Mouse (Mus musculus): ENCODE measurements around the gene Nacc1.
A peak's percentile ranks its signal among the peaks of the same experiment; 100 is the strongest.

The Nacc1 gene

GRCm38 (mm10) chr8:84661961-84662571 lies 25.6 kb downstream of the Nacc1 start:
- no peak for DNase-seq

- DNase-seq = peak; percentile 69
Measured at GRCm38 (mm10) chr8:84661458-84661871, 26.2 kb downstream of the Nacc1 start.

GRCm38 (mm10) chr8:84660819-84661457 lies 26.7 kb downstream of the Nacc1 start:
- DNase-seq = peak; percentile 46

- peak; percentile 64 for DNase-seq
Measured at GRCm38 (mm10) chr8:84659936-84660818, 27.5 kb downstream of the Nacc1 start.

GRCm38 (mm10) chr8:84658951-84659350 lies 28.7 kb downstream of the Nacc1 start:
- no peak for DNase-seq

- no peak for DNase-seq
Measured at GRCm38 (mm10) chr8:84657680-84658079, 30.0 kb downstream of the Nacc1 start.

- no peak for DNase-seq
Measured at GRCm38 (mm10) chr8:84657203-84657602, 30.5 kb downstream of the Nacc1 start.

- DNase-seq = peak; percentile 60
Measured at GRCm38 (mm10) chr8:84656641-84657126, 31.0 kb downstream of the Nacc1 start.

- DNase-seq = peak; percentile 83
Measured at GRCm38 (mm10) chr8:84656191-84656525, 31.5 kb downstream of the Nacc1 start.

GRCm38 (mm10) chr8:84655336-84656190 lies 32.1 kb downstream of the Nacc1 start:
- DNase-seq = peak; percentile 95

GRCm38 (mm10) chr8:84654597-84654996 lies 33.1 kb downstream of the Nacc1 start:
- peak; percentile 56 for DNase-seq

GRCm38 (mm10) chr8:84653092-84653631 lies 34.5 kb downstream of the Nacc1 start:
- no peak for DNase-seq

GRCm38 (mm10) chr8:84650213-84650612 lies 37.4 kb downstream of the Nacc1 start:
- DNase-seq = no peak

GRCm38 (mm10) chr8:84647461-84647901 lies 40.2 kb downstream of the Nacc1 start:
- peak; percentile 78 for DNase-seq

GRCm38 (mm10) chr8:84646800-84647199 lies 40.9 kb downstream of the Nacc1 start:
- peak; percentile 59 for DNase-seq

- no peak for DNase-seq
Measured at GRCm38 (mm10) chr8:84643019-84643418, 44.6 kb downstream of the Nacc1 start.

GRCm38 (mm10) chr8:84641578-84642361 lies 45.9 kb downstream of the Nacc1 start:
- DNase-seq = no peak

- no peak for DNase-seq
Measured at GRCm38 (mm10) chr8:84640617-84641294, 46.9 kb downstream of the Nacc1 start.

- DNase-seq = no peak
Measured at GRCm38 (mm10) chr8:84640010-84640588, 47.6 kb downstream of the Nacc1 start.
